Mouse (Mus musculus) testis, adult 2 months (tissue): ENCODE results near the gene Anks3.

Experiments
- CTCF ChIP-seq: fragments of 200-500 bp; IDR thresholded peaks from 2 replicates; pipeline ENCODE4 v1.5.1; 2012; ENCODE audit warnings: low read depth, mild to moderate bottlenecking, inconsistent platforms, low read length, moderate library complexity; ENCODE audit not compliant: control insufficient read depth, insufficient read depth, insufficient replicate concordance
- POLR2A ChIP-seq: fragments of 200-500 bp; IDR thresholded peaks from 2 replicates; pipeline ENCODE4 v1.6.1; 2012; ENCODE audit warnings: low read depth, mild to moderate bottlenecking, inconsistent platforms, low read length, moderate library complexity; ENCODE audit not compliant: control insufficient read depth

GRCm38 (mm10) chr16:4974521-4974920, 10.5 kb upstream of the Anks3 start:
- TF ChIP-seq CTCF: no peak
- TF ChIP-seq POLR2A: no peak
